Mouse (Mus musculus) neural tube, embryonic 14.5 days (tissue): ENCODE results near the gene Ciz1. TPM values are rescaled to one million over a fixed set of nuclear protein-coding genes. Genes with fewer than 3 reads are reported as not detected.

ENCODE experiments used
- ATAC-seq: fragments of 200-750 bp; cut with Nextera tagmentation; 2 replicates; pipeline ENCODE4 v1.8.0; 2017; ENCODE audit warnings: low read depth, mild to moderate bottlenecking, moderate TSS enrichment, moderate library complexity
- H3K27ac ChIP-seq: fragments of 300-500 bp; sonication (generic); 2 replicates; pipeline ENCODE4 v1.5.1; 2014; ENCODE audit warnings: low read depth, mild to moderate bottlenecking, control low read depth, low read length, moderate library complexity, mixed read lengths
- H3K27me3 ChIP-seq: fragments of 300-500 bp; sonication (generic); 2 replicates; pipeline ENCODE4 v1.6.1; 2014; ENCODE audit warnings: low read length; ENCODE audit not compliant: control insufficient read depth, insufficient read depth
- H3K36me3 ChIP-seq: fragments of 300-500 bp; sonication (generic); 2 replicates; pipeline ENCODE4 v1.6.1; 2014; ENCODE audit warnings: low read length, mixed read lengths; ENCODE audit not compliant: control insufficient read depth, insufficient read depth
- H3K4me1 ChIP-seq: fragments of 300-500 bp; sonication (generic); 2 replicates; pipeline ENCODE4 v1.6.1; 2014; ENCODE audit warnings: low read length; ENCODE audit not compliant: control insufficient read depth, insufficient read depth
- H3K4me2 ChIP-seq: fragments of 300-500 bp; sonication (generic); 2 replicates; pipeline ENCODE4 v1.6.1; 2014; ENCODE audit warnings: mild to moderate bottlenecking, low read depth, low read length, control low read depth
- H3K4me3 ChIP-seq: fragments of 300-500 bp; sonication (generic); 2 replicates; pipeline ENCODE4 v1.5.1; 2014; ENCODE audit warnings: low read depth, low read length, control low read depth, mixed read lengths
- H3K9ac ChIP-seq: fragments of 300-500 bp; sonication (generic); replicated peaks from 2 replicates; pipeline ENCODE4 v1.6.1; 2014; ENCODE audit warnings: low read depth, mild to moderate bottlenecking, control low read depth, low read length, mixed read lengths
- H3K9me3 ChIP-seq: fragments of 300-500 bp; sonication (generic); 2 replicates; pipeline ENCODE4 v1.6.1; 2016; ENCODE audit warnings: low read length; ENCODE audit not compliant: control insufficient read depth
- WGBS: fragments of 180-500 bp; shearing (Covaris S2); extraction: QIAGEN DNeasy Blood & Tissue Kit; methylation state at CpG from one replicate; pipeline ENCODE4 v1.1.7; 2014; 5-methylcytosine and 5-hydroxymethylcytosine counted together
- polyA plus RNA-seq: library from polyadenylated mRNA; unstranded; fragments of >200 nt; fragmentation: Nextera tagmentation; extraction: Ambion mirVana; gene quantifications from 2 replicates; pipeline ENCODE4 v1.2.1, GENCODE M21; 2014

Gene Ciz1
- polyA plus RNA-seq, 1 experiment from 2014 or later, result 47.7 TPM

DNA sequence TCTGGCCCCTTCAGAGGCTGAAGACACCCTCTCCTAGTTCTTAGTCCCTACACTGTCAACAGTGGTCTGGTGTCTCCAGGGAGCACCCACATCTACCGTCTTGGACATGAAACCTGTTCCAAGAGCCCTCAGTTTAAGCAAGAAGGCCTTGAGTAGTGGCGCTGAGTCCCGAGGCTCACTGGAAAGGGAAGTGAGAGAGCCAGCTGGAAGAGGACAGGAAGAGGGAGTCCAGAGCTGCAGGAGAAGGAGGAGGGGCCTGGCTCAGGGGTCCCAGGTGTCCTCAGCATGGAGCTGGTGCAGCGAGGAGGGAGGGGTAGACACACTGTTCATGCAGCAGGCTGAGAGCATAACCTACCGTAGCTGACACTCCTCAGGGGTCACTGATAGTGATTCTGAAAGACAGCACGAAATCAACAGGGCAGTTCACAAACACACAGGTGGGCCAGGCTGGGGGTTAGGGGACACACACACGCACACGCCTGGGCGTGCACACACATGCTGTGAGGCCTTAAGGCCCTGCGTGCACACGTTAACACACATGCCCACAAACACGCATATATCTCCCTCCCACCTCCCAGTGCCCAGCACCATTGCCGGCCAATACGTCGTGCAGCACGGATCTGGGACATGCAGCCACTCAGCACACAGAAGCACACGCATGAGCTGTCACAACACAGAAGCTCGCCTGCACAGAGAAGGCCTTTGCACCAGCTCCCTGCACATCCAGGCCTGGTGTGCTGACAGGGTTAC is 41.9 kb upstream of the Ciz1 start:
- no peak overlapping the region for H3K4me3 ChIP-seq

DNA sequence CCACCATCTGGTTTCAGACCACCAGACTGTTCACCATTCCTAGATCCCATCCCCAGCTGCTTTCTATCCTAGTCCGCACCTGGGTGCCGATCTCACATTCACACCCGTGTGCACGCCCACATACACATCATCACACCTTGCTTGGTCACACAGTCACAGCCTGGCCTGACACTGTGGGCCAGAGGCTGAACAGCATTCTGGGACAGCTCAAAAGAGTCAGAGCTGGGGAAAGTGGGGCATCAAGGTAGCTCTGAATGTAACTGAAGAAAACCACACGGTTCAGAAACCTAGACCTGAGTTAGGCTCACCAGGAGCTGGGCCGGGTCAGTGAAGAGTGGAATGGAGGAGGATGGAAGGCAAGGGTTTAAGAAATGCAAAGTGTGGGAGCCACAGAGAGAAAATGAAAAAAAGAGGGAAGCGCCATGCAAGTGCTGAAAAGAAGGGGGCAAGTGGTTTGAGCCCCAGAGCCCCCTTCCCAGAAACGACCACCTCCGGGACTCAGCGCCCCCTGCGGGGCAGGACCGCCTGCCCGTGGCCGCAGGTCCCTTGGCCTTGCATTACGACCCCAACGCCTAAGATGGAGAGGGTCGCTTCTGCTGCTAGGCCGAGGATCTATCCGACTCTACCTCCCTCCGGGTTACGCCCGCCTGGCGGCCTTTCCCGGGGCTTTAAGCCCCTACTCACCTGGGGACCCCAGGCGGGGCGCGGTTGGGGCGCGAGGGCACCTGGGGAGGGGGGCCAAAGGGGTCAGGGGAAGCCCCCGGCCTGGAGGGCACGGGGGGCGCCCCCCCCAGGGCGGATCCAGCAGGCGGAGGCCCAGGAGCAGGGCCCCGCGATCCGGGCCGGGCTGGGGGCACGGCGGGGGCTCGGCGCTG is 40.4 kb upstream of the Ciz1 start:
- H3K9me3 ChIP-seq, result no peaks in the 10 kb centered on the region

More for the DNA sequence above, 41.9 kb upstream of the Ciz1 start:
- H3K36me3 ChIP-seq, result peaks cover 33% of the 10 kb centered on the region
- 91% methylated on average over 18 of the region's 18 CpGs for WGBS
- H3K27ac ChIP-seq, result no peak overlapping the region
- H3K4me1 ChIP-seq, result peaks cover 12% of the 10 kb centered on the region
- H3K27me3 ChIP-seq, result peaks cover 5% of the 10 kb centered on the region; the same call in 1 of the 2 replicates
- H3K4me2 ChIP-seq, result no peak overlapping the region
- no peak for ATAC-seq
- no peak overlapping the region for H3K9ac ChIP-seq
- no peaks in the 10 kb centered on the region for H3K9me3 ChIP-seq

DNA sequence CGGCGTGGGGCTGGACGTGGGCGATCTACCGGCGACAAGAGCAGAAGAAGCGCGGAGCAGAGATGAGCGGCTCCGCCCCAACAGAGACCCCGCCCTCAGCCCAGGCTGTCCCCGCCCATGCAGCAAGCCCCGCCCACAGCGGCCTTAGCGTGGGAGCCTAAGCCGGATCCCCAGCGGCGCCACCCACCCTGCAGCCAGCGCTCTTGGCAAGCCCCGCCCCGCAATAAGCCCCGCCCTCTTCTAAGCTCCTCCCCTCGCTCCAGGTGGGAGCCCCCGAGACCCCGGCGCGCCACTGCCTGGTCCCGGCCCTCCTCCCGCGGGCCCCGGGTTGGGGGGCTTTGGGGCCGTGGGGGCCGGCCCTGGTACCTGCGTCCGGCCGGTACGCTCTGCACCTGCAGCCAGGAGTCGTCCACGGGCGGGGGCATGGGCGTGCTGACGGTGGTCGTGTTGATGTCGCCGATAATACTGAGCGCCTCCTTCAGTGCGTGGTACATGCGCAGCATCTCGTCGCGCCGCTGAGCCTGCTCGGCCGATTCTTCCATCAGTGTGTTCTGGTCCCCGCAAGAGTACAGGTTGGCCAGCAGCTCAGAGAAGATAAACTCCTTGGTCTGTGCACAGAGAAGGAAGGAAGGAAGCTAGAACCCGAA is 39.7 kb upstream of the Ciz1 start:
- H3K27me3 ChIP-seq, result peaks cover 5% of the 10 kb centered on the region; the same call in 1 of the 2 replicates
- ATAC-seq, result peak; percentile 54; the same call in 1 of the 2 replicates
- peaks cover 22% of the 10 kb centered on the region for H3K36me3 ChIP-seq
- H3K9ac ChIP-seq, result peak overlapping the region; percentile 58
- peaks cover 12% of the 10 kb centered on the region for H3K4me1 ChIP-seq
- peak overlapping the region; percentile 36 for H3K4me3 ChIP-seq
- H3K27ac ChIP-seq, result no peak overlapping the region
- peak overlapping the region; percentile 75 for H3K4me2 ChIP-seq
- 2% methylated on average over 45 of the region's 56 CpGs for WGBS
- H3K9me3 ChIP-seq, result no peaks in the 10 kb centered on the region

More for the DNA sequence above, 40.4 kb upstream of the Ciz1 start:
- peaks cover 28% of the 10 kb centered on the region for H3K36me3 ChIP-seq
- no peak overlapping the region for H3K27ac ChIP-seq
- H3K4me1 ChIP-seq, result peaks cover 12% of the 10 kb centered on the region
- ATAC-seq, result no peak
- peaks cover 5% of the 10 kb centered on the region; the same call in 1 of the 2 replicates for H3K27me3 ChIP-seq
- H3K9ac ChIP-seq, result peak overlapping the region; percentile 58
- peak overlapping the region; percentile 36 for H3K4me3 ChIP-seq
- peak overlapping the region; percentile 75 for H3K4me2 ChIP-seq
- 11% methylated on average over 31 of the region's 42 CpGs for WGBS

DNA sequence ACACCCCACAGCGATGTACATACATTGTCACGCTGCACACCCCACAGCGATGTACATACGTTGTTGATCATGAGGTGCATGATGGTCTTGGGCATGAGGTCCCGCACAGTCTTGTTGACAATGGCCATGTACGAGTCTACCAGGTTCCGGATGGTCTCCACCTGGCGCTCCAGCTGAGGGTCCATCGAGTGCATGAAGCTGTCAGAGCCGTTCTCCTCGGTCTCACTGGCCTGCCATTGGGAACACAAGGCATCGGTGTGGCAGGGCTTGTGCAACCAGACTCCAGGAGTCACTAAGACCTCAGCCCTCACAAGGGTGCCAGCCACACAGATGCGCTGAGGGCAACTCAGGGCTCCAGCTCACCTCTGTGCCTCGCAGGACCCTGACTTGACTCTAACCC is 37.3 kb upstream of the Ciz1 start:
- no peaks in the 10 kb centered on the region for H3K9me3 ChIP-seq
- no peak overlapping the region for H3K9ac ChIP-seq
- WGBS, result 91% methylated on average over 14 of the region's 14 CpGs
- H3K4me1 ChIP-seq, result peaks cover 12% of the 10 kb centered on the region
- peaks cover 17% of the 10 kb centered on the region for H3K36me3 ChIP-seq
- no peak overlapping the region for H3K27ac ChIP-seq
- ATAC-seq, result no peak
- no peak overlapping the region for H3K4me2 ChIP-seq
- H3K4me3 ChIP-seq, result no peak overlapping the region
- peaks cover 5% of the 10 kb centered on the region; the same call in 1 of the 2 replicates for H3K27me3 ChIP-seq

DNA sequence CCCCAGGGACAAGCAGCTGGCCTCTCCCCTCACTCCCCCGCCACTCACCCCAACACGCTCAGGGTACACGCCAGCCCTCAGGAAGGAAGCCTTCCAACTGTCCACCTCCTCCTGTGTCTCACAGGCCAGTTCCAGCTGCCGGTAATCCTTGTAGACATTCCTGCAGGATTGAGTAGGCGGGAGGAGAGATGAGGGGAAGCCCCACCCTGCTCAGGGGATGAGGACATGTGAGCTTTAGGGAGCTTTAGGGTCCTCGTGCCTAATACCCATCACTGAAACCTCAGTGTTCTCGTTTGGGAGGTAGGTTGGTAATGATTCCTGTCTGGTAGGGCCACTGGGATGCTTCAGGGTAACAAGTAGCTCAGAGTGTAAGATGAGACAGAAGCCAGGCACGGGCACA is 36.4 kb upstream of the Ciz1 start:
- Histone ChIP-seq H3K4me3 (no peak overlapping the region), H3K36me3 (peaks cover 16% of the 10 kb centered on the region), H3K9ac (no peak overlapping the region), H3K4me1 (peaks cover 12% of the 10 kb centered on the region), H3K4me2 (no peak overlapping the region), H3K27me3 (peaks cover 5% of the 10 kb centered on the region; the same call in 1 of the 2 replicates), H3K27ac (no peak overlapping the region), H3K9me3 (no peaks in the 10 kb centered on the region)
- WGBS, result 35% methylated on average over 8 of the region's 8 CpGs
- ATAC-seq, result no peak

DNA sequence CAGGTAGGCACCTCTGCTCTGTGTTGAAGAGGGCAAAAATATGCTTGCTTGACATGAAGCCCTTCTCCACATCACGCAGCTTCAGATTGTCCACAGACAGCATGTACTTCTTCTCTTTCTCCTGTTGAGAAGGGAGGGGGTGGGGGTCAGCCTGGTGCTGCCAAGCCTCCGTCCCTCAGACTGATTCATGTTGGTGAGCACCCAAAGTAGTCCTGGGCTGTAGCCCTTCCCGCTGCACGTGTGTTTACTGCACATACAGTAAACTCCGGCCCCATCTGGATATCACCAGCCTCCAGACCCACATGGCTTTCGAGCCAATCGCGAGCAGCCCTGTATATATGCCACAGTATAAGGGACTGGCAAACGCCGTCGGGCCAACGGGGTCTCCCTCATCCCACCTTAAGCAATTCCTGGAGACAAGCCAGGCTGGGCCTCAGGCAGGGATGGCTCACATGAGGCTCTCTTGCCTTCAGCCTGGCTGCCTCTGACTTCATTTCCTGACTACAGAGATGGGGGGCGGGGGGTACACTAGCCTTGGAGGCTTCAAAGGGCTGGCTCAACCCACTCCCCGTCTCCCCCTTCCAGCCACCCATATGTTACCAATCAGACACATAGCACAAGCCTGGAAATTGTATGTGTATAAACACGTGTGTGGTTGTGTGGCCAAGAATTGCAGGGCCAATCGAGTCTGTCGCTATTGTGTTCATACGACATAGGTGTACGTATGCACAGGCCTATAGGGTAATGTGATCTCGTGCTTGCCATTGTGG is 35.1 kb upstream of the Ciz1 start:
- Histone ChIP-seq H3K27ac (no peak overlapping the region), H3K9ac (no peak overlapping the region), H3K27me3 (peaks cover under 1% of the 10 kb centered on the region; the same call in 1 of the 2 replicates), H3K36me3 (peaks cover 16% of the 10 kb centered on the region), H3K9me3 (no peaks in the 10 kb centered on the region), H3K4me2 (no peak overlapping the region), H3K4me3 (no peak overlapping the region), H3K4me1 (peaks cover 4% of the 10 kb centered on the region; the same call in 1 of the 2 replicates)
- ATAC-seq, result no peak
- WGBS, result 73% methylated on average over 20 of the region's 20 CpGs

DNA sequence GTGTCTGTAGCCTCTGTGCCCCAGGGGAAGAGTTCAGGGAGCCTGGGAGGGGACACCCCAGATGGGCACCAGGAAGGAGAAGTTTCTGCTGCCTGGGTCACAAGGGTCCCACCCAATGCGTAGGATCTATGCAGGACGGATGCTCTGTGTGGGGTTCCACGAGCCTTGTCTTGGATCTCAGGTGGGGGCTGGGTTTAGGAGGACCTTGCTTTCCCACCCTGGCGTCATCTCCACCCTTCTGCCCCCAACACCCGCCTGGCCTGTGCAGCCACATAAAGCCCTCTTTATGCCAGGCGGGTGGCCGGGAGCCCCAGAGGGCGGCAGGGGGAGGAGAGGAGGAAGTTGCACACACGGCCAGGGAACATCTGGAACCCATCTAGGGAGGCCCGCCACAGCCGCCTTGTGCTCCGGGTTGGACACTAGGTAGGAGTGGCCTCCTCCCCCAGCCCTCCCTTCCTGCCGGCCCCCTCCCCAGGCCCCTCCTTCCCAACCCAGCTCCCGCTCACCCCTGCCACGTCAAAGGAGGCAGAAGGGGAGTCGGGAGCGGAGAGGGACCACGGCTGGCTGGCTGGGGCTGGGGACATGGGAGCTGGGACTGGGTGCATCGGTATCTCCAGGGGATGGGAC is 34.2 kb upstream of the Ciz1 start:
- 0 out of 2 replicates have a peak overlapping the region, but pooled peaks have one; percentile 0 for H3K9ac ChIP-seq
- peak overlapping the region; percentile 9; the same call in 1 of the 2 replicates for H3K4me3 ChIP-seq
- no peaks in the 10 kb centered on the region for H3K9me3 ChIP-seq
- 10% methylated on average over 19 of the region's 19 CpGs for WGBS
- peak overlapping the region; percentile 22; the same call in 1 of the 2 replicates for H3K4me2 ChIP-seq
- H3K36me3 ChIP-seq, result peaks cover 16% of the 10 kb centered on the region
- peaks cover 4% of the 10 kb centered on the region; the same call in 1 of the 2 replicates for H3K4me1 ChIP-seq
- H3K27ac ChIP-seq, result peak overlapping the region; percentile 12; the same call in 1 of the 2 replicates
- peak; percentile 25; the same call in 1 of the 2 replicates for ATAC-seq
- H3K27me3 ChIP-seq, result no peaks in the 10 kb centered on the region
